Mouse (Mus musculus): ENCODE results near the gene Bhlhb9. TPM values are rescaled to one million over a fixed set of nuclear protein-coding genes. Genes with fewer than 3 reads are reported as not detected.
"Not testable (repeated sequence)": the region's sequence is repeated elsewhere in the genome, so short reads cannot be mapped to it uniquely, and the experiment has no call there.

The Bhlhb9 gene
- polyA plus RNA-seq, 1 experiment from 2014 or later, result 48.6 TPM

- DNase-seq (ENCODE audit: low spot score); ATAC-seq (ENCODE audit: low read depth); H3K9ac ChIP-seq (ENCODE audit: low read depth, low read length); H3K36me3 ChIP-seq (ENCODE audit: control insufficient read depth, insufficient read depth, low read length); H3K9me3 ChIP-seq (ENCODE audit: control insufficient read depth, low read length); H3K4me3 ChIP-seq (ENCODE audit: low read depth, low read length); H3K27me3 ChIP-seq (replicated peaks; ENCODE audit: control insufficient read depth, insufficient read depth, low read length); H3K4me1 ChIP-seq (ENCODE audit: control insufficient read depth, insufficient read depth, low read length); H3K27ac ChIP-seq (replicated peaks; ENCODE audit: low read depth, low read length); H3K4me2 ChIP-seq (ENCODE audit: low read depth, low read length): not testable (repeated sequence)
- WGBS, result 85% methylated on average over 9 of the region's 9 CpGs
These were observed 69.4 kb downstream of the Bhlhb9 start for GRCm38 (mm10) chrX:135866806-135867205.

- Histone ChIP-seq H3K4me1 (ENCODE audit: control insufficient read depth, insufficient read depth, low read length) (no peaks in the 10 kb centered on the region), H3K4me2 (ENCODE audit: low read depth, low read length) (no peak overlapping the region), H3K36me3 (ENCODE audit: control insufficient read depth, insufficient read depth, low read length) (no peaks in the 10 kb centered on the region), H3K4me3 (ENCODE audit: low read depth, low read length) (no peak overlapping the region), H3K27ac (replicated peaks; ENCODE audit: low read depth, low read length) (no peak overlapping the region), H3K9ac (ENCODE audit: low read depth, low read length) (no peak overlapping the region), H3K27me3 (replicated peaks; ENCODE audit: control insufficient read depth, insufficient read depth, low read length) (no peaks in the 10 kb centered on the region), H3K9me3 (ENCODE audit: control insufficient read depth, low read length) (no peaks in the 10 kb centered on the region)
- ATAC-seq (ENCODE audit: low read depth) (no peak), DNase-seq (ENCODE audit: low spot score) (no peak)
- 71% methylated on average over 1 of the region's 1 CpGs for WGBS
These were observed 79.3 kb downstream of the Bhlhb9 start for GRCm38 (mm10) chrX:135876679-135877078.

GRCm38 (mm10) chrX:135879626-135880025, 82.2 kb downstream of the Bhlhb9 start:
- ATAC-seq (ENCODE audit: low read depth), result no peak
- 88% methylated on average over 1 of the region's 1 CpGs for WGBS

GRCm38 (mm10) chrX:135885411-135886233, 88.2 kb downstream of the Bhlhb9 start:
- no peaks in the 10 kb centered on the region for H3K4me1 ChIP-seq (ENCODE audit: control insufficient read depth, insufficient read depth, low read length)
- WGBS, result 19% methylated on average over 32 of the region's 41 CpGs
- peak overlapping the region; percentile 77 for H3K27ac ChIP-seq (replicated peaks; ENCODE audit: low read depth, low read length)
- H3K9ac ChIP-seq (ENCODE audit: low read depth, low read length), result peak overlapping the region; percentile 81
- peaks cover 29% of the 10 kb centered on the region for H3K36me3 ChIP-seq (ENCODE audit: control insufficient read depth, insufficient read depth, low read length)
- peak overlapping the region; percentile 56 for H3K4me2 ChIP-seq (ENCODE audit: low read depth, low read length)
- ATAC-seq (ENCODE audit: low read depth), result peak; percentile 99
- H3K27me3 ChIP-seq (replicated peaks; ENCODE audit: control insufficient read depth, insufficient read depth, low read length), result no peaks in the 10 kb centered on the region
- DNase-seq (ENCODE audit: low spot score), result peak; percentile 94
- H3K4me3 ChIP-seq (ENCODE audit: low read depth, low read length), result peak overlapping the region; percentile 63
- H3K9me3 ChIP-seq (ENCODE audit: control insufficient read depth, low read length), result no peaks in the 10 kb centered on the region

More at GRCm38 (mm10) chrX:135879626-135880025, 82.2 kb downstream of the Bhlhb9 start:
- DNase-seq (ENCODE audit: low spot score), result no peak
- no peaks in the 10 kb centered on the region for H3K27me3 ChIP-seq (replicated peaks; ENCODE audit: control insufficient read depth, insufficient read depth, low read length)
- H3K36me3 ChIP-seq (ENCODE audit: control insufficient read depth, insufficient read depth, low read length), result no peaks in the 10 kb centered on the region
- no peaks in the 10 kb centered on the region for H3K4me1 ChIP-seq (ENCODE audit: control insufficient read depth, insufficient read depth, low read length)
- H3K4me2 ChIP-seq (ENCODE audit: low read depth, low read length), result no peak overlapping the region
- no peak overlapping the region for H3K27ac ChIP-seq (replicated peaks; ENCODE audit: low read depth, low read length)
- no peak overlapping the region for H3K9ac ChIP-seq (ENCODE audit: low read depth, low read length)
- H3K4me3 ChIP-seq (ENCODE audit: low read depth, low read length), result no peak overlapping the region
- H3K9me3 ChIP-seq (ENCODE audit: control insufficient read depth, low read length), result no peaks in the 10 kb centered on the region

GRCm38 (mm10) chrX:135886234-135886585, 88.8 kb downstream of the Bhlhb9 start:
- Histone ChIP-seq H3K27ac (replicated peaks; ENCODE audit: low read depth, low read length) (peak overlapping the region; percentile 68), H3K27me3 (replicated peaks; ENCODE audit: control insufficient read depth, insufficient read depth, low read length) (no peaks in the 10 kb centered on the region), H3K4me3 (ENCODE audit: low read depth, low read length) (peak overlapping the region; percentile 63), H3K9ac (ENCODE audit: low read depth, low read length) (peak overlapping the region; percentile 81), H3K36me3 (ENCODE audit: control insufficient read depth, insufficient read depth, low read length) (peaks cover 29% of the 10 kb centered on the region), H3K4me1 (ENCODE audit: control insufficient read depth, insufficient read depth, low read length) (no peaks in the 10 kb centered on the region), H3K4me2 (ENCODE audit: low read depth, low read length) (peak overlapping the region; percentile 56), H3K9me3 (ENCODE audit: control insufficient read depth, low read length) (no peaks in the 10 kb centered on the region)
- 16% methylated on average over 11 of the region's 11 CpGs for WGBS
- peak; percentile 8 for DNase-seq (ENCODE audit: low spot score)
- ATAC-seq (ENCODE audit: low read depth), result no peak

- Histone ChIP-seq H3K27ac (replicated peaks; ENCODE audit: low read depth, low read length) (no peak overlapping the region), H3K4me1 (ENCODE audit: control insufficient read depth, insufficient read depth, low read length) (no peaks in the 10 kb centered on the region), H3K27me3 (replicated peaks; ENCODE audit: control insufficient read depth, insufficient read depth, low read length) (0 out of 2 replicates have a peak, but pooled peaks cover 3% of the 10 kb centered on the region), H3K36me3 (ENCODE audit: control insufficient read depth, insufficient read depth, low read length) (no peaks in the 10 kb centered on the region), H3K9me3 (ENCODE audit: control insufficient read depth, low read length) (no peaks in the 10 kb centered on the region), H3K4me3 (ENCODE audit: low read depth, low read length) (no peak overlapping the region), H3K9ac (ENCODE audit: low read depth, low read length) (no peak overlapping the region), H3K4me2 (ENCODE audit: low read depth, low read length) (no peak overlapping the region)
- 82% methylated on average over 4 of the region's 4 CpGs for WGBS
- DNase-seq (ENCODE audit: low spot score) (no peak), ATAC-seq (ENCODE audit: low read depth) (no peak)
These were observed 119.2 kb downstream of the Bhlhb9 start for GRCm38 (mm10) chrX:135916580-135916979.

- Histone ChIP-seq H3K9me3 (ENCODE audit: control insufficient read depth, low read length) (no peaks in the 10 kb centered on the region), H3K36me3 (ENCODE audit: control insufficient read depth, insufficient read depth, low read length) (no peaks in the 10 kb centered on the region), H3K27ac (replicated peaks; ENCODE audit: low read depth, low read length) (no peak overlapping the region), H3K4me3 (ENCODE audit: low read depth, low read length) (no peak overlapping the region), H3K27me3 (replicated peaks; ENCODE audit: control insufficient read depth, insufficient read depth, low read length) (0 out of 2 replicates have a peak, but pooled peaks cover 3% of the 10 kb centered on the region), H3K9ac (ENCODE audit: low read depth, low read length) (no peak overlapping the region), H3K4me2 (ENCODE audit: low read depth, low read length) (no peak overlapping the region), H3K4me1 (ENCODE audit: control insufficient read depth, insufficient read depth, low read length) (no peaks in the 10 kb centered on the region)
- 56% methylated on average over 1 of the region's 1 CpGs for WGBS
- ATAC-seq (ENCODE audit: low read depth) (no peak), DNase-seq (ENCODE audit: low spot score) (no peak)
These were observed 119.7 kb downstream of the Bhlhb9 start for GRCm38 (mm10) chrX:135917116-135917515.

- H3K4me2 ChIP-seq (ENCODE audit: low read depth, low read length), result no peak overlapping the region
- 80% methylated on average over 7 of the region's 7 CpGs for WGBS
- no peaks in the 10 kb centered on the region for H3K9me3 ChIP-seq (ENCODE audit: control insufficient read depth, low read length)
- DNase-seq (ENCODE audit: low spot score) (no peak), ATAC-seq (ENCODE audit: low read depth) (no peak)
- H3K27me3 ChIP-seq (replicated peaks; ENCODE audit: control insufficient read depth, insufficient read depth, low read length), result no peaks in the 10 kb centered on the region
- no peaks in the 10 kb centered on the region for H3K36me3 ChIP-seq (ENCODE audit: control insufficient read depth, insufficient read depth, low read length)
- no peak overlapping the region for H3K27ac ChIP-seq (replicated peaks; ENCODE audit: low read depth, low read length)
- H3K9ac ChIP-seq (ENCODE audit: low read depth, low read length), result no peak overlapping the region
- no peak overlapping the region for H3K4me3 ChIP-seq (ENCODE audit: low read depth, low read length)
- no peaks in the 10 kb centered on the region for H3K4me1 ChIP-seq (ENCODE audit: control insufficient read depth, insufficient read depth, low read length)
These were observed 124.8 kb downstream of the Bhlhb9 start for GRCm38 (mm10) chrX:135922162-135922561.

GRCm38 (mm10) chrX:135925911-135926310, 128.5 kb downstream of the Bhlhb9 start:
- DNase-seq (ENCODE audit: low spot score) (no peak), ATAC-seq (ENCODE audit: low read depth) (no peak)
- no peaks in the 10 kb centered on the region for H3K9me3 ChIP-seq (ENCODE audit: control insufficient read depth, low read length)
- no peak overlapping the region for H3K9ac ChIP-seq (ENCODE audit: low read depth, low read length)
- no peak overlapping the region for H3K4me3 ChIP-seq (ENCODE audit: low read depth, low read length)
- no peaks in the 10 kb centered on the region for H3K27me3 ChIP-seq (replicated peaks; ENCODE audit: control insufficient read depth, insufficient read depth, low read length)
- H3K4me2 ChIP-seq (ENCODE audit: low read depth, low read length), result no peak overlapping the region
- H3K27ac ChIP-seq (replicated peaks; ENCODE audit: low read depth, low read length), result no peak overlapping the region
- no peaks in the 10 kb centered on the region for H3K4me1 ChIP-seq (ENCODE audit: control insufficient read depth, insufficient read depth, low read length)
- no peaks in the 10 kb centered on the region for H3K36me3 ChIP-seq (ENCODE audit: control insufficient read depth, insufficient read depth, low read length)
- 54% methylated on average over 3 of the region's 3 CpGs for WGBS

Measured in embryonic facial prominence, embryonic 14.5 days (tissue).